Mouse (Mus musculus): Measurements from ENCODE around the gene Rere.

Gene Rere

DNA sequence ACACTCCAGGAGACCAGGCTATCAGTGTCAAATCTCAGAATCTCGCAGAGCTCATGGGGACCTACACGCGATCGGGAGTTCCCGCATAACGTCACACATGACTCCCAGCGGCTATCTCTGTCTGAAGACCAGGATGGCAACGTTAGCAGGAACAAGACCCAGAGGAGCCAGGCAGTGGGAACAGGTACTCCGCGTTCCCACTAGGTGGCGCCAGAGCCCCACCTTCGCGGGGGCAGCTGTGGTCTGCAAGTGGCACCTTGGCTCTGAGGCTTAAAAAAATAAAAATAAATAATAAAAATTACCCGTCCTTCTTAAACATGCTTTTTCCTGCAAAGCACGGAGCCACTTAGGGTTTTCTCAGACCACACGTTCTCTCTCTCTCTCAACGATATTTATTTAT lies 374.5 kb downstream of the Rere start:
- peak; percentile 85 for DNase-seq (ENCODE audit: inconsistent ontology term)

DNA sequence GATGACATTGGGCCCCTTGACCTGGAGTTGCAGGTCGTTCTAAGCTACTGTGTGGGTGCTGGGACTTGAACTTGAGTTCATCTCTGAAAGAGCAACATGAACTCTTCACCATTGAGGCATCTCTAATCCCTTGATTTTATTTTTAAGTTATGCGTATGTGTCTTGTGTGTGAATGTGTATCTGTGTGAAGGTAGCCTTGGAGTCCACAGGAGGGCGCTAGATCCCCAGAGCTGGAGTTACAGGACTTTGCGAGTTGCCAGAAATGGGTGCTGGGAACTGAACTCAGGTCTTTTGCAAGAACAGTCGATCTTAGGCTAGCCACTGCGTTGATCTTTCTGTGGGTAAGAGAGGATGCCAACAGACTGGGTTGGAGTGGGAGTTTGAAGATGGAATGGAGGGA lies 375.1 kb downstream of the Rere start:
- DNase-seq (ENCODE audit: inconsistent ontology term) = no peak

DNA sequence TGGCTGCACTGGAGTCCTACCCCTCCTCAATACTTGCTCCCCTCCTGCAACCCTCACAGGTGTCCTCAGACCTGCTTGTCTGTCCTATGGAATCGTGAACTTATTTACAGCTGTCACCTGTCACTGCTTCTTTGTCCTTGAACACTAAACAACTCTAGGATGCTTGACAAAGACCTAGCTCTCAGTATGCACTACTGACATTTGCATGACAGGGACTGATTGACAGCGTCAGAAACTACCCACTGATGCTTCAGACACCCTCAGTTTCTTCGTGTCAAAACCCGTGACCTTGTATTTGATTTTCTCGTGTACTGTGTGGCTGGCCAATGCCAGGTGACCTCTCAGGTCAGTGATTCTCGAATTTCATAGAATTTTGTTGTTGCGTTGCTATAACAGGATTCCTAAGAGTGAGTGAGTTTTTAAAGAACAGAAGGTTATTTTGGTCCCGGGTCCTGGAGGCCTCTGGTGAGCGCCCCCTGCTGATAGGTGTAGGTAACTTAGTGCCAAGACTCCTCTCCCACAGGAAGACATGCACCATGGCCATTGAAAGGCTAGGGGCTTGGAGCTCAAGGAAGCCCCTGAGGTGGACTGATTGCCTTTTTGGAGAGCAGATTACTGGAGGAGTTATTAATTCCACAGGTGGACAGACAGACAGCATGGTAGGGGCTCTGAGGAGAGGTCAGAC lies 378.6 kb downstream of the Rere start:
- DNase-seq (ENCODE audit: inconsistent ontology term) = no peak

DNA sequence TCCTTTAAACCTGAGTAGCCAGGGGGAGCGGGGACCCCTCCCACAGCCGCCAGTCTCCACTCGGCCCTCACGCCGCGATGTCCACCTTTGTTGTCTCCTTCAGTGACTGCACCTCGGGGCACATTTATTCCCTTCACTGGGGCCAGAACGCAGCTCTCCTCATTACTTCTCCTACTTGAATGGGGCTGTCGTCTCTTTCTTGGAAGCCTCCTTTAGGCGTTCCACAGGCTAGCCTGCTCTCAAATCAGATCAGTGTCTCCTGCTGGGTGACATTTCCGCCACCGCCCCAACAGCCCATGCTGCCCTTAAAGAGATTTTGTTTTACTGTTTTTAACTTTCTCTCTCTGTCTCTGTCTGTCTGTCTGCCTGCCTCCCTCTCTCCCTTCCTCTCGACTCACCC lies 380.4 kb downstream of the Rere start:
- DNase-seq (ENCODE audit: inconsistent ontology term) = no peak

DNA sequence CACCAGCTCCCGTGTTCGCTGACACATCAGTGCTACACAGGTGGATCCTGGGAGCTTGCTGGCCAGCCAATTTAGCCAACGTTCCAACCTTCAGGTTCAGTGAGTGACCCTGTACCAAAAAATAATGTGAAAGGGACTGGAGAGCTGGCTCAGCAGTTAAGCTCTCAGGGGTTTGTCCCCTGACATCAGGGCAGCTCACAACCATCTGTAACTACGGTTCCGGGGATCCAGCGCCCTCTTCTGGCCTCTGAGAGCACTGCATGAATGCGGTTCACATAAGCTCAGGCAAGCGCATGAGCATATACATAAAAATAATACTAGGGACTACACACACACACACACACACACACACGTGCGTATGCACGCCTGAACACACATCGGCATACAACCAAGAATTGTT lies 381.7 kb downstream of the Rere start:
- no peak for DNase-seq (ENCODE audit: inconsistent ontology term)

DNA sequence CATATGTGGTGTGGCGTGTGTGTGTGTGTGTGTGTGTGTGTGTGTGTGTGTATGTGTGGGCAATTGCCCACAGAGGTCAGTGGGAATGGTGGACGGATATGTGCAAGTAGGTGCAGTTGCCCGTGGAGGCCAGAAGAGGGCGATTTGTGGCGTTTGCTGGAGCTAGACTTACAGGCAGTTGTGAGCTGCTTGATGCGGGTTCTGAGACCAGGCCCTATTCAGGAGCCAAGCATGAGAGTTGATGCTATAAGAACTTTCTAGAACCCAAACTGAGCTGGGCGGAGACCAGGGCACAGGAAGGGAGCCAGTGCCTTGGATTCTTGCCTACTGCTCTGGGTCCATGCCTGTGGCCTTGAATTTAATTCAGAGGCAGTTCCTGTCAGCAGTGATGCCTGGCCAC lies 383.3 kb downstream of the Rere start:
- no peak for DNase-seq (ENCODE audit: inconsistent ontology term)

DNA sequence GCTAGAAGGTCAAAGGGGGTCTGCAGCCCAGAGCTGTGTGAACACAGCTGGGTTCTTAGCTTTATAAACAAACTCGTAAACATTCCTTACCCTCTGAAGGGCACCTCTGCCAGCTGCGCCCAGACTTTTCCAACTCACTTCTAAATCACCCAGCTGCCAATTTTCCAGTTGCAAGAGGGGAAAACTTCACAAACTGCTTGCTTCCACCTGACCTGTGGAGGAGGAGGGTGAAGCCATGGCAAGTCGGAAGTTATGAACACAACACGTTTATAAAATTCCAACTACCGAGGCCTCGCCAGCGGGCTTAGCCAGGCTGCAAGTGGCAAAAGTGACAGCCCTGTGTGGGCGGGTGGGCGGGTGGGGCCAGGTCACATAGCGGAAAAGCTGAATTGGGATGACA lies 384.4 kb downstream of the Rere start:
- no peak for DNase-seq (ENCODE audit: inconsistent ontology term)
